Mouse (Mus musculus): Measurements from ENCODE around the gene Kcns1. TPM values are rescaled to one million over a fixed set of nuclear protein-coding genes. Genes with fewer than 3 reads are reported as not detected.

Kcns1 gene
- total and polyA plus RNA-seq, 3 experiments = not detected

DNA sequence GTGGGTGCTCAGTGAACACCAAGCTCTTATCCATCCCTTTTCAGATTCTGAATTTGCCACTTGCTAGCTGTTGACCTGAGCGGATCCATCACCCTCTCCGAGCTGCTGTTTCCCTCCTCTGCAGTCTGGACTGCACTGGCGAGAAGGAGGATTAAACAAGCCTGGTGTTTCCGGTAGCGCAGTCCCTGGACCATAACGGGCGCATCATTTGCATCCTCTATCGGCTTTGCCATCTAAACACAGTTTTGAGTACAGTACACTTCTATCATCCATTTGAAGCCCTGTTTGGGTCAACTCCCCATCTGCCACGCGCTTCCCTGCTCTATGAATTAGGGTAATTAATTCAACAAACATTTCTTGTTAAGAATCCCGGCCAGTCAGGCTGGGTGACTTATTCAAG is 587 bp downstream of the Kcns1 start:
- DNase-seq = no peak

DNA sequence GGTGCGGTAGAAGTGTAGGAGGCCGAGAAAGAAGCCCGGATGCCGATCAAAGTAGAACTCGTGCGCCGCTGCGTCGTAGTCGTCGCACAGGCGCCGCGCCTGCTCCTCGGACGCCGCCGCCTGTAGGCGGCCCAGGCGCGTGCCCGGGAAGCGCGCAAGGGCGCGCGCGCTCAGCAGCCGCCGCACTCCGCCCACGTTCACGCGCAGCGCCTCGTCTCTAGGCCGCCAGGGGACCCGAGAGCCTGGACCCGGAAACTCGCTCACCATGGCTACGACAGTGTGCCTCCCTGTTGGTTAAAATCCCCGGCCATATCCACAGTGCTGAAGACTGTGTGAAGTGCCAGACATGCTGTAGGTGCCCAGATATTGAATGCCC is 2.4 kb downstream of the Kcns1 start:
- no peak for DNase-seq

DNA sequence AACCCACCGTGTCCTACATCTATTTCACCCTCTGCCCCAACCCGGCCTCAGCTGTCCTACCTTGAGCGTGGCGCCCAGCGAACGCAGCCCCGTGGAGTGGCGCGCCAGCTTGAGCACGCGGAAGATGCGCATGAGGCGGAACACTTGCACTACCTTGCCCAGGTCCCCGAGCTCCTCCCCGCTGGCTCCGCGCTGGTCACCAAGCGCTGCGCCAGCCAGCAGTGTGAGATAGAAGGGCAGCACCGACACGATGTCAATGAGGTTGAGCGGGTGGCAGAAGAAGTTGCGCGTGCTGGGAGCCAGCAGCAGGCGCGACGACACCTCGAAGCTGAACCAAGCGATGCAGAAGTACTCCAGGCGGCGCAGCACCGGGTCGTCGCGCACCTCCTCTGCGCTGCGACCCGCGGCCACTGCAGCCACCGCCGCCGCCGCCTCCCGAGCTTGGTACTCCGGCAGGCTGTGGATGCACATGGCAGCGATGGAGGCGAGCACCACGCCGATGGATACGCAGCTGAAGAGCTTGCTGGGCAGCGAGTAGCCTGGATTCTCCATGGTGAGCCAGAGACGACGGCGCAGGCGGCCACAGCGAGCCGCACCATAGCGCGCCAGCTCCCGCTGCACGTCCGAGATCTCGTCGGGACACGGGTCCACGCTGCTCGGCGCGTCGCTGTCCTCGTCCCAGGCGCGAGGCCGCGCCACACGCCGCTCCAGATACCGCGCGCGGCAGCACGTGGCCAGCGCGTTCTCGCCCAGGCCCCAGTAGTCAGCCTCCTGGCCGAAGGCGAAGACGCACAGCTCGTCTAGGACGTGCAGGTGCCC is 3.0 kb downstream of the Kcns1 start:
- no peak for DNase-seq

DNA sequence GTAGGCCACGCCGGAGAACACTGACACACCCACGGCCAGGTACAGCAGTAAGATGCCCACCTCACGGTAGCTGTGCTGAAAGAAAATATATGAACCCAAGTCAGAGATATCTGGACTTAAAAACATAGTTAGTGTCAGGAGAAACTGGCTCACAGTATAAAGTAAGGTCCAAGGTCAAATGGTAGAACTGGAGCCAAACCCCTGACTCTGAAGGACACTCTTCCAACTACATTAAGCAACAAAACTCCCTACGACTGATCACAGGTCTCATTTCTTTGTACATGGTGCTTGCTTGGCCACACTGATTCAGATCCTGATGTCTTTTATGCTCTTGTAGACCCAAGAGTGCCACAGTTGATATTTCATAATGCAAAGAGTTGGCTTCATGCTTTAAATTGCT is 6.0 kb downstream of the Kcns1 start:
- peak; percentile 66 for DNase-seq

DNA sequence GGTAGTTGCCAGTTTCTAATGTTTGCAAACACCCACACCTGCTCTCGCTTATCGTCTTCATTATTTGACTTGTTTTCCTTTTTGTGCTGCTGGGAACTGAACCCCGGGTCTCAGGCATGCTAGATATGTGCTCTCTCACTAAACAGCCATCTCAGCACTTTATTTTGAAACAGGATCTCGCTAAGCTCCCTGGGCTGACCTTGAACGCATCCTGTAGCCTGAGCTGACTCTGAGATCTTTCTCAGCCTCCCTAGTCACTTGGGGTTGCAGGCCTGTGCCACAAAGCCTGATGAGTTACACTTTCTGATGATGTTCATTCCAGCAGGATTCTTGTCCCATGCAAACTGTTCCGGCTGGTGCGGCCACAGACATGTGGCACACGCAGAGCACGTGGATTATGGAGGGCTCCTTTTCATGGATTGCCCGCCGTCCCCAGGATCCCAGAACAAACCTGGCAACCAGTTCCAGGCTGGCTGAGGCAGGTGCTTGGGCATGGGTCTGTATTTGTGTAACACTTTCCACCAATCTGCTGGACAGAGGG is 9.3 kb downstream of the Kcns1 start:
- no peak for DNase-seq

DNA sequence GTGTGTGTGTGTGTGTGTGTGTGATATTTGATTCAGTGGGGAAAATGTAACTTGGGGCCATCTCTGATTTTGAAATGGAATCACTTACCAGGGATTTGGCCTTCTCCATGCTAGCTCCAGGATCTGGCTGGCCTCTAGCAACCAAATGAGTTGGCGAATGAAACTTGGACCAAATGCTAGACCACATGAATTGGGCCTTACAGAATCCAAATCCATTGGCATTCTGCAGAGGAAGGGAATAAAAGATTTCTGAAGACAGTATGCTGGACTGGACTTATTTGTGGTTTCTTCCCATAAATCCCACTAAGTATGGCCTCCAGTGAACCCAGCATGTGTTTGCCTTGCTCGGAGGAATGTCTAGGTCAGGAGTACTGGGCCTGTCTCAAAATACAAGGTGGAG is 12.1 kb downstream of the Kcns1 start:
- DNase-seq = no peak

DNA sequence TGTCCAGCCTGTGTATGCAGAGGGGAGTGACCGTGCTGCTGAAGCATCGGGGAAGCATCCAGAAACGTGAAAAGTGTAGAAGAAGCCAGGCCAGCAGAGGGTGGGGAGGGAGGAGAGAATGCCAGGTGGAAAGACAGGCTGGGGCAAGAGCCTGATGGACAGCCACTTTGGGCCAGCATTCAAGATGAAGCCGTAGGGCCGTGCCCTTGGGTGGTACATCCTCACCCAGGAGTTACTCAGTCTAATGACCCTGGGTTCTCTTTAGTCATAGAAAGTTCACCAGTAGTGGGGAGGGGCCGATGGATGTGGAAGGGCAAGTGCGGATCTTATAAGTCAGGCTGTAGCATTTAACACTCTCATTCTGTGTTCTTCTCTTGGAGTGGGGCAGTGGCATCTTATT is 14.8 kb downstream of the Kcns1 start:
- DNase-seq = peak; percentile 69

DNA sequence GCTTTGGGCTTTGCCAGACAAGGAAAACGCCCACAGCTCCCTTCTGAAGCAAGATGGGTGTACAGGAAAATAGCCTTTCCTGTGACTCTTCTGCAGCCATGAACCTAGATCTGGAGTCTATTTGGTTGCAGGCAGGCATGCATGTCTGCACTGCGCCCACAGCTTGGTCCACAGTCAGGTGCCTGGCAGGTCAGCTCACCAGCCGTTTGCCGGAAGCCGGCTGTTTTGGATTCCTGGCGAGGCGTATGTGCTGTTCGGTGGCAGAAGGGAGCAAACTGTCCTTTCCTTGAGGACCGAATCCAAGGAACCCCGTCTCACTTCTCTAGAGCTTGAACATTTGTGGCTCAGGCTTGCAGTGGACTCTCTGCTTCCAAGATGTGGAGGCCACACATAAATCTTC is 16.9 kb downstream of the Kcns1 start:
- DNase-seq = no peak

DNA sequence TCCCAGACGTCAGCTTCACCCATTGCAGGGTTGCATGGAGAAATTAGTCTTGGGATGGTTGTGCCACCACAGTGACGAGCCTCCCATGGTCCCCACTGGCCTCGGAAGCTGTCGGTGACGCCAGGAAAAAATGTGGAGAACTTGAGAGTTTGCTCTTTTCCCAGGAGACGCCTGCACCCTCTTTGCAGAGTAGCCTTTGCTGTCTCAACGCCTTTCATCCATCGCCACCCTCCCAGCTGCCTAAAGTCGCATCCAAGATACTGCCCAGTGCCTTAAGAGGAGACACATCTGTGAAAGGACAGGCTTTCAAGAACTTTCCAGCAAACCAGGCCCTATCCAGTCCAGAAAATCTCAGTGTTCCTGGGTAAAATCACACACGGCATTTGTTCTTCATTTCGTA is 18.6 kb downstream of the Kcns1 start:
- no peak for DNase-seq

DNA sequence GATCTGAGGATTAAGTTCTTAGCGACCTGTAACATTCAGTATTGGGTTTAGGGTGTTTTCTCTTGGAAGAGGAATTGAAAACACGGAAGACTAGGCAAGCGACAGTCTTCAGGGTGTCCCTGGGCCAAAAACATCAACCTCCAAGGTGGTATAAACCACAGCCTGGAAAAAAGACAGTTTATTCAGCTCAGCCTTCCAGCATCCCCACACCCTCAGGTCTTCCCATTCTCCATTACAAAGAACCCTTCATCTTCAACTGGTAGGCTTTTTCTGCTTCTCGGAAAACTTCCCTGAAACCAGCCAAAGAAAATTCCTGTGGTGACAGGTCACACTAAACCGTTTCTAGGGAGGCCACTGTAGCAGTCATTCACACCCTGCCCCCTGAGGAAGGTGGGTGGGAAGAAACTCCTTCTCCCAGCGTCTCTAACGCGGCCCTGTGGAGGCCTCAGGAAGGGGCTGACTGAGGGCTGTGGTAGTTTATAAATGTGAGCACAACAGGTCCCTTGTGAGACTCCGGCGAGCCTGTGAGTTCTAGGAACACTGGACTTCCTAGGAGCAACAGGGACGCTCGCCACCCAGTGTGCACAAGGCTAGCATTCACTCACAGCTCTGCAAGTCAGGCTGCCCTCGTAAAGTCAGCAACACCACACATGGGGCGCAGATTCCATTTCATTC is 20.7 kb downstream of the Kcns1 start:
- DNase-seq = no peak

DNA sequence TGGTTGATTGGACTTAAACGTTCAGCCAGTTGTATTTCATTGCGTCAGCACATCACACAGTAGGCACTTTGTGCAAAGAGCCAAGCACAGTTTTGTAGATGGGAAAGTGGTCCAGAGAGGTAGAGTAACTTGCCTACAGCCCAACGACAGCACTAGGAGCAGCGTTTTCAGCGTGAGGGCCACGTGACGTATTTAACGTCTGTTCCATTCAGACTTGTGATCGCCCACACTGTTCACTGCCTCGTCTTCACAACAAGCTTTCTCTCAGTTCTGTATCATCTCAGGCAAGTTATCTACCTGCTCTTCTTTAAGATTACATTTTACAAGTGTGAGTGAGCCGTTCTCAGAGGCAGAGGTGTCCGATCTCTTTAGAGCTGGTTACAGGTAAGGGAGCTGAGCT is 24.4 kb downstream of the Kcns1 start:
- no peak for DNase-seq

DNA sequence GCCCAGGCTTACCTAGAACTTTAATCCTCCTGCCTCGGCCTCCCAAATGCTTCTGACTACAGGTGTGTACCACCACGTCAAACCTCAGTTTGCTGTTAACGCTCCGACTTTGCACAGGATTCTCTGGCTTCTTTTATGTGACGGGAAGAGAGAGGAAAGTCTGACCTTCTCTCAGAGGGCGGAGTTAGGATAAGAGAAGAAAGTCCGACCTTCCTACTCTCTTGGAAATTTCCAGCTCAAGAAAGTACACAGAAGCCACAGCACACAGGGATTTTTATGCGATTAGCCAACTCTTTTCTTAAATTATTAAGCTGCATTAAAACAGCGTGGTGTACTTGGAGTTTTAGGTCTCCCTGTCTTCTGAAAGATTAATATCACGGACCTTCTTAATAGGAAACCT is 26.4 kb downstream of the Kcns1 start:
- peak; percentile 49 for DNase-seq

DNA sequence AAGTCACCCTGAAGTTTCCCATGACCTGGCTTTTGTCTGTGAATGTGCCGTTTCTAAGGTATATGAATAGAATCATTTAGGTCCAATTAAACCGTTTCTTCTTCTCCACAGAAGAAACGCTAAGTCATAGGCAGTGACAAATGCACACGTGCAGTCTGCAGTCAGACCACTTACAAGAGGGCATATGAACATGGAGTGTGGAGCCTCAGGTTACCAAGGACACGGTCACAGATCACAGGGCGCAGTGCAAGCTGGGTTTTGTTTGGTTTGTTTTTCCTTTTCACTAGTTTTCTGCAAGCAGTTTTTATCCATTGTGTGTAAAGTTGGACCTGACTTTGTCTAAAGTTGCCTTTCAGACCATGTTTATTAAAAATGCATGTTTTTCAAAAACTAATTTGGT is 26.9 kb downstream of the Kcns1 start:
- DNase-seq = peak; percentile 39

DNA sequence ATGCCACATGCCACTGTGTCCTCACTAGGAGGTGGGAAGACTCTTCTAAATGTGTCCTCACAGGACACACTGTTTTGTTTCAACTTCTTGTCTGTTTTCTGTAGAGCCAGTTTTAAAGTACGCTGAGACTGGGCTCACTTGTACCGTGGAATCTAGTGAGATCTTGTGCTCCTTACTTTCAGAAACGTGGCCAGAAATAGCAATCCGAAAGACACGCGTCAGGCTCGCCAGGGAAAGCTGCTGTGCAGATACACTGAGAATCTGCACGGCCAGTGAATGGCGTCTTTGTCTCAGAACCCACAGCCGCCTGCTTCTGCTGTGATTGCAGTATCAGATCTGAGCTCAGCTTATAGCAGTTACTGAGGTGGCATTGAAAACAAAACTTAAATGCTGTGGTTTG is 28.9 kb downstream of the Kcns1 start:
- peak; percentile 45 for DNase-seq

DNA sequence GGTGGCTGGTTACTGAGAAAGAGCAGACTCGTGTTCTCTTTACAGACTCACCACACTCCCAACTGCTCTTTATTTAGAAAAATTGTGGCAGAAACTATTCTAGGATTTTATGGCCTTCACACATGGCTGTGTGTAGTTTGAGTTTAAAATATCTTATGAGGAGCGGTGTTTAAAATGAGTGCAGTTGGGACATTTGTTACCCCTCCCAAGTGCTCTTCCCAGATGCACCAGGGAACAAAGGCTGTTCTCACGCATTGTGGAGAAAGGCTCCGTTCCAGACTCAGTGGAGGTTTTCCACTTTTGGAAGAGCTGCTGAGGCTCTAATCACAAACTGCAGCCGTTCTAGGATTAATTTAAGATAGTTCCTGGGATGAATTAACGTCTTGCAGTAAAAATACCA is 33.2 kb downstream of the Kcns1 start:
- no peak for DNase-seq

DNA sequence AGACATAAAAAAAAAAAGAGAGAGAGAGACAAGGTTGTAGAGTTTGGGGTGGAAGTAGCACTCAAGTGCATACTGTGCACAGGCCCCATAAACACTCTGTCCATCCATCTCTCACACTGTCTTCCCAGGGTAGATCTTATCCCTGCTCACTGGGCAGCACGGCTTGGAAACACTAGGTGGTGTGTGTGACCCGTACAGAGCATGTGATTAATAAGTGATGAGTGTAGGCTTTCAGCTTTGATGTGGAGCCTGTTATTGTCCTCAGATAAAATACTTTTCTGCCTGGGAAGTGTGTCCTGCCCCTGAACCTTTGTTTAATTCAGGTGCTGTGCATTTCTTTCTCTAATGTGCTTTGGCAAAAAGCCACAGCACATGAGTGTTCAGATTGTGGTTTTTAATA is 34.5 kb downstream of the Kcns1 start:
- peak; percentile 44 for DNase-seq

DNA sequence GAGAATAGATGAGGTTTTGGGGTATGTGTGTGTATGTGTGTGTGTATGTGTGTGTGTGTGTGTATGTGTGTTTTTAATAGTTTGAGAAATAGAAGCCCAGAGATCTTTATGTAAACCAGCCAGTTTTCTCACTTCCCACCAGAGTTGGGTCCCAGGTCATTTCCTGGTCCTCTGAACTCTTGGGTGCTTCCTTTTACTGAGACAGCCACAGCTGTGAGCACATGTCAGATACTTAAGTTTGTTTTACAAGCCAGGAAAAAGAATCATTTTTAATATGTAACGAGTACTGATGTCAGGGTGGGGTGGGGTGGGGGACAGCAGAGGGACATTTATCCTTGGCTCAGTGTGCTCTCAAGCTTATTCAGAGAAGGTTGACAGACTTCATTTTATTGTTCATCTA is 35.5 kb downstream of the Kcns1 start:
- DNase-seq = no peak

DNA sequence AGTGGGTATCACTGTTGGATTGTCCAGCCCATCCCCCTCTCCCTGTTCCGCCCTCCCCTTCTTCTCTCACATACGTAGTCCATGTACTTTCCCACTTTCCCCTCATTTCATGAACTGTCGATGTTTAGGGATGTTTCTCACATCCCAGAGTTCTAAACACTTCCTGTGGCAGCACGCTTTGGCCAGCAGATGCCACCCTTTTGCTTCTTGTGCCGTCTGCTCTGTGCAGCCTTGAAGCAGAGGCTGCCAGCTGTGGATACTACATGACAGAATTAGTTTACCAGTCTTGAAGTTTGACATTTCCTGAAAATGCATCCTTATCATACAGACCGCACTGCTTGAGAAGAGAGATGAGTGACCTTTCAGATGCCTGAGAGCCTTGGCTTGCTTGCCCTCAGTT is 36.4 kb downstream of the Kcns1 start:
- peak; percentile 61 for DNase-seq

DNA sequence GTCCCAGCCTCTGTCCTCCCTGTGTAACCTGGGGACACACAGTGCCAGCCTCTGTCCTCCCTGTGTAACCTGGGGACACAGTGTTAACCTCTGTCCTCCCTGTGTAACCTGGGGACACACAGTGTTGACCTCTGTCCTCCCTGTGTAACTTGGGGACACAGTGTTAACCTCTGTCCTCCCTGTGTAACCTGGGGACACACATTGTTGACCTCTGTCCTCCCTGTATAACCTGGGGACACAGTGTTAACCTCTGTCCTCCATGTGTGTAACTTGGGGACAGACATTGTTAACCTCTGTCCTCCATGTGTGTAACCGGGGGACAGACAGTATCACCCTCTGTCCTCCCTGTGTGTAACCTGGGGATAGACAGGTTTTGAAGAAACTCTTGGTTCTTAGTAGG is 39.3 kb downstream of the Kcns1 start:
- DNase-seq = no peak

DNA sequence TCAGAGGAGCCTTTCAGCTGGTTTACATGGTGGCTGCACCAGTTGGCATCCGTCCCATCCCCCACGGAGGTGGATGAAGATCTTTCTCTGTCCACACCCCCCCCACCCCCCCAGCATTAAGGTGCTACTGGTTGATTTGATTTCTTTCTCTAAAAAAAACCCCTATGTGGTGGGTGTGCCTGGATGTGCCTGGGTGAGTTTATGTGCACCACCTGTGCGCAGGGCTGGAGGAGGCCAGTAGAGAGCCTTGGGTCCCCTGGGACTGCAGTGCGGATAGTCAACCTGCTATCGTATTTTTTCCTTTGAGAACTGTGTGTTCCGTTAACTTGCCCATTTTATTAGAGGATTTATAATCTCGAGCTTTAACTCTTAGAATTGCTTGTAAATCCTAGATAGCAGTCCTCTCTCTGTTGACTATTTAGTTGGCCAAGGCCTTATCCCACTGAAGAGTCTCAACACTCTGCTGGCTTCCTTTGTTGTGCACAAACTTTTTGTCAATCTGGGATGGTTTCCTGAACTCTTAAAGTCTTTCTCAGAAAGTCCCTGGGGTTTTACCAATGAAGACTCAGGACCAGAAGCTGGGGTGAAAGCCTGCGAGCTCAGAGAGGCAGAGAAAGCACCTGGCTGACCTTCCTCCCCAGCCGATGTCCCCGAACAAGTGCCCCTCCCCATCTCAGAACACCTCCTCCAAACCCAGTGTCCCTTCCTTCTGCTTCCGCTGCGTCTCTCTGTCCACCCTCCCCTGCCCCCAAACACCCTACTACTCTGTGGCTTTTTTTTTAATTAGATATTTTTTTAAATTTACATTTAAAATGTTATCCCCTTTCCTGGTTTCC is 42.1 kb downstream of the Kcns1 start:
- no peak for DNase-seq

DNA sequence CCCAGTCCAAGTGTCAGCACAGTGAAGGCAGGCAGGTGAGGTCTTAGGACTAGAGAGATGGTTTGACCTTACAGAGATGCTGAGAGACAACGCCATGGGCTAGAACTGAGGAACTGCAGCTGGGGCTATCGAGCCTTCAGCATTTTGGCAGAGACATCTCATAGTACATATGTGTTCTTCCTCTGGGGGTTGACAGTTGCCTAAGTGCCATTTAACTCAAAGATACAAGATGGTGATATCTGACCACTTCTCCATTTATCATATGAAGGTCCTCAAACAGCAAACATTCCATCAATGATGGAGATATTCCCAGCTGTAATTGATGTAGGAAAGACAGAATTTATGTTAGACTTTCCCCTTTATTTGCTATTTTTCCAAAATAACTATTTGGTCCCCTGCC is 43.6 kb downstream of the Kcns1 start:
- DNase-seq = no peak

DNA sequence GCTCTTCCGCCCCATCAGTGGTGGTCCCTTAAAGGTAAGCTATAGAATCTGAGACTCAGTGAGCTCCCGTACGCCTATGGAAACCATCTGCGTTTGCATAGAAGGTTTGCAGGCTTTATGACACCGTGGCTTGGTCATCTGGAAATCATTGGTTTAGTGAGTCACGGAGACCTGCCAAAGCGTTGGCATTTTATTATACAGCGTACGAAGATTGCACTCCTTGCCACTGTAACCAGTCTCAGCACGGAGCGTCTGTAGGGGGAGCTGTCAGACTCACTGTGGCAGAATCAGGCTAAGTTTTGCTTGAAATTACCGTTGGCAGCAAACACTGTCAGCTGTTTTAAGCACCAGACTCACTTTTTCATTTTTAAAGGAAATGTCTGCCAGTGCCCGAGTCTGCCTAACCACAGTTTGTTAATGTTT is 44.4 kb downstream of the Kcns1 start:
- DNase-seq = peak; percentile 20
